In the genomic region with DNA sequence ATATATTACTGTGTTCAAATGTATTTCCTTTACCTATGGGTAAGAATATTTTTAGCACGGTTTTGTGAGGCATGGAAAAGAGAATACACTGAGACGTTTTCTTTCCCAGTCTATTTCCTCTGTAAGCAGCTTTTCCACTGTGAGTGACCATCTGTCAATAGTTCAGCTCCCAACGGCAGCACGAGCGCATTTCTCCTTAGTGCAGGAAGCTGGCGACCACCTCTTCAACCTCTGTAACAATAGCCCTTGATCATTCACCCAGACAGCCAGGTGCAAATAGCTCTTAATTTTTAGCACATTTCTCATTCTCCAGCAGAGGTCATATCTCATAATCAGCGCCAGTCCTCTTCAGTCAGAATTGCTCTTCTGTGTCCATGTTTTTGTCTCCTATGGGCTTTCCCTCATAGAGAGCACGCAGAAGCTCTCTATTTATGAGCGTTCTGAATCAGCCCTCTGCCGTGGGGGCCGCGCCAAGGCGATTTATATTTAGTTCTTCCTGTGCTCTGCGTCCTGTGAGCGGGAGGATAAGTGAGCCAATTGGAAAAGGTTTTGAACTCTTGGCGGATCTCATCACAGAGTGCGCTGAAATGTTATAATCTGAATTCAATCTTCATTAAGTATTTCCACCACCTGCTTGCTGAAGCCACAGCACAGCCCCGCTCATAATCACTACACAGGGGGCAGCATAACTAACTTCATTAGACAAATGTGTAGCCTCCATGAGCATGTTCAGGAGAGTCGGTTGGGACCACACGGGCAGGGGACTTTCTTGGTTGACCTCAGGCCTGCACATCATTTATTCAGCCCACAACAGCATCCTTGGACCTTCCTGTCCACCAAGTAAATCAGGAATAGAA, we compare ENCODE assay signal across 8 mouse cellular contexts.
DNase-seq lines count a peak whose midpoint lies in the region; ATAC-seq and TF ChIP-seq lines count a peak whose summit lies in the region.

No protein-coding gene starts in this region.

- no peaks in the 10 kb centered on the region for H3K9me3 ChIP-seq in forebrain, embryonic 13.5 days (replicated peaks)
- no peaks in the 10 kb centered on the region for H3K9me3 ChIP-seq in heart, postnatal 0 days (replicated peaks; ENCODE audit: control insufficient read depth, low read length)
- H3K9me3 ChIP-seq in midbrain, embryonic 11.5 days (ENCODE audit: control insufficient read depth, low read length), result no peaks in the 10 kb centered on the region
- H3K9me3 ChIP-seq in stomach, postnatal 0 days (ENCODE audit: control insufficient read depth, low read length), result no peaks in the 10 kb centered on the region

- peak overlapping the region; percentile 24; the same call in 1 of the 2 replicates for H3K4me2 ChIP-seq in forebrain, embryonic 13.5 days
- H3K4me2 ChIP-seq in heart, postnatal 0 days (ENCODE audit: low read depth, low read length), result peak overlapping the region; percentile 52
- H3K4me2 ChIP-seq in midbrain, embryonic 11.5 days, result no peak overlapping the region
- H3K4me2 ChIP-seq in stomach, postnatal 0 days (replicated peaks; ENCODE audit: low read depth), result 0 out of 2 replicates have a peak overlapping the region, but pooled peaks have one; percentile 6

- H3K27me3 ChIP-seq in forebrain, embryonic 13.5 days, result no peaks in the 10 kb centered on the region
- no peaks in the 10 kb centered on the region for H3K27me3 ChIP-seq in heart, postnatal 0 days (ENCODE audit: control insufficient read depth, insufficient read depth, low read length)
- H3K27me3 ChIP-seq in midbrain, embryonic 11.5 days (ENCODE audit: control insufficient read depth, insufficient read depth, low read length), result no peaks in the 10 kb centered on the region
- H3K27me3 ChIP-seq in stomach, postnatal 0 days (ENCODE audit: control insufficient read depth, insufficient read depth, low read length), result no peaks in the 10 kb centered on the region

- peak; percentile 62 for ATAC-seq in forebrain, embryonic 13.5 days
- ATAC-seq in heart, postnatal 0 days (ENCODE audit: insufficient read depth, low read depth), result 0 out of 2 replicates have a peak, but pooled peaks have one; percentile 51
- ATAC-seq in midbrain, embryonic 11.5 days (ENCODE audit: low FRiP score), result peak; percentile 58; the same call in 1 of the 2 replicates
- ATAC-seq in stomach, postnatal 0 days (ENCODE audit: low FRiP score, low TSS enrichment), result peak; percentile 29; the same call in 1 of the 2 replicates

- TF ChIP-seq CTCF in heart, postnatal 0 days (IDR thresholded peaks at IDR 0.05; ENCODE audit: low read depth), result no peak
- peak; percentile 29 for TF ChIP-seq CTCF in stomach, postnatal 0 days (IDR thresholded peaks at IDR 0.05; ENCODE audit: low read depth)

- no peak overlapping the region for H3K4me3 ChIP-seq in forebrain, embryonic 13.5 days
- H3K4me3 ChIP-seq in heart, postnatal 0 days (ENCODE audit: low read depth, low read length), result peak overlapping the region; percentile 14; the same call in 1 of the 2 replicates
- H3K4me3 ChIP-seq in midbrain, embryonic 11.5 days (ENCODE audit: low read depth, low read length), result no peak overlapping the region
- no peak overlapping the region for H3K4me3 ChIP-seq in stomach, postnatal 0 days (ENCODE audit: low read depth, low read length)

- H3K9ac ChIP-seq in forebrain, embryonic 13.5 days, result no peak overlapping the region
- 0 out of 2 replicates have a peak overlapping the region, but pooled peaks have one; percentile 3 for H3K9ac ChIP-seq in heart, postnatal 0 days (replicated peaks; ENCODE audit: low read depth, low read length)
- H3K9ac ChIP-seq in midbrain, embryonic 11.5 days (ENCODE audit: low read length), result no peak overlapping the region
- no peak overlapping the region for H3K9ac ChIP-seq in stomach, postnatal 0 days (ENCODE audit: low read length)

- WGBS in forebrain, embryonic 13.5 days, result 55% methylated on average over 20 of the region's 20 CpGs
- WGBS in heart, postnatal 0 days, result 20% methylated on average over 20 of the region's 20 CpGs
- WGBS in midbrain, embryonic 11.5 days, result 65% methylated on average over 20 of the region's 20 CpGs
- WGBS in stomach, postnatal 0 days, result 24% methylated on average over 20 of the region's 20 CpGs

- peak; percentile 25 for DNase-seq in layer of hippocampus, adult 11-12 months (ENCODE audit: low spot score)
- no peak for DNase-seq in layer of hippocampus, adult 9-10 months (ENCODE audit: low spot score)
- DNase-seq in heart, postnatal 0 days (ENCODE audit: low spot score), result peak; percentile 46
- peak; percentile 22 to 49 for DNase-seq in layer of hippocampus, postnatal 10 days (ENCODE audit: low spot score in 2 of 2)
- DNase-seq in midbrain, embryonic 11.5 days (ENCODE audit: low spot score, missing footprints), result no peak
- DNase-seq in stomach, postnatal 0 days (ENCODE audit: low spot score), result peak; percentile 24
- DNase-seq in urinary bladder, postnatal 36 days (ENCODE audit: low spot score in 2 of 2), result no peak

- no peak for TF ChIP-seq EP300 in heart, postnatal 0 days (IDR thresholded peaks at IDR 0.05; ENCODE audit: low read depth)
- TF ChIP-seq EP300 in stomach, postnatal 0 days (optimal IDR thresholded peaks at IDR 0.05), result no peak

- peaks cover 7% of the 10 kb centered on the region; the same call in 1 of the 2 replicates for H3K4me1 ChIP-seq in forebrain, embryonic 13.5 days
- H3K4me1 ChIP-seq in heart, postnatal 0 days (ENCODE audit: control insufficient read depth, insufficient read depth), result no peaks in the 10 kb centered on the region
- peaks cover 2% of the 10 kb centered on the region; the same call in 1 of the 2 replicates for H3K4me1 ChIP-seq in midbrain, embryonic 11.5 days (ENCODE audit: control insufficient read depth, insufficient read depth, low read length)
- H3K4me1 ChIP-seq in stomach, postnatal 0 days (replicated peaks; ENCODE audit: control insufficient read depth, insufficient read depth), result no peaks in the 10 kb centered on the region

- peak overlapping the region; percentile 60 for H3K27ac ChIP-seq in forebrain, embryonic 13.5 days
- H3K27ac ChIP-seq in heart, postnatal 0 days (ENCODE audit: low read depth), result no peak overlapping the region
- peak overlapping the region; percentile 50; the same call in 1 of the 2 replicates for H3K27ac ChIP-seq in midbrain, embryonic 11.5 days (ENCODE audit: low read depth, low read length)
- no peak overlapping the region for H3K27ac ChIP-seq in stomach, postnatal 0 days (replicated peaks)

- no peaks in the 10 kb centered on the region for H3K36me3 ChIP-seq in forebrain, embryonic 13.5 days (ENCODE audit: poor library complexity, severe bottlenecking)
- no peaks in the 10 kb centered on the region for H3K36me3 ChIP-seq in heart, postnatal 0 days (replicated peaks; ENCODE audit: control insufficient read depth, insufficient read depth, low read length)
- no peaks in the 10 kb centered on the region for H3K36me3 ChIP-seq in midbrain, embryonic 11.5 days (ENCODE audit: control insufficient read depth, insufficient read depth, low read length)
- H3K36me3 ChIP-seq in stomach, postnatal 0 days (ENCODE audit: control insufficient read depth, insufficient read depth, low read length), result no peaks in the 10 kb centered on the region

Comparison
In these comparisons a context has a peak if more than half of its experiments do, and no peak if none do; other contexts are left out.
1. DNase-seq: peak in layer of hippocampus, adult 11-12 months (single experiment), heart, postnatal 0 days (single experiment), layer of hippocampus, postnatal 10 days (2 of 2) and stomach, postnatal 0 days (single experiment); none in layer of hippocampus, adult 9-10 months (single experiment), midbrain, embryonic 11.5 days (single experiment) and urinary bladder, postnatal 36 days (0 of 2).
2. H3K27ac ChIP-seq: peak in forebrain, embryonic 13.5 days (single experiment) and midbrain, embryonic 11.5 days (single experiment); none in heart, postnatal 0 days (single experiment) and stomach, postnatal 0 days (single experiment).
3. Peak in every context shown above with its lines, with median percentiles within 50 percentile points of each other: ATAC-seq.